Mouse (Mus musculus) thymus, adult 2 months (tissue): ENCODE measurements at regions not wholly inside any gene's neighbourhood (a gene's known extent, or its start where the extent isn't known, plus 50 kb on each side); places are given as distances from the start of the nearest gene placed in this dataset.

Experiments
- DNase-seq: peaks from one replicate; pipeline ENCODE4 v3.0.0; 2021
- H3K27ac ChIP-seq: fragments of 200-500 bp; 2 replicates; pipeline ENCODE4 v1.5.1; 2012; ENCODE audit warnings: low read length, control low read depth; ENCODE audit not compliant: control insufficient read depth, insufficient read depth
- H3K27me3 ChIP-seq: fragments of 200-500 bp; 2 replicates; pipeline ENCODE4 v1.6.1; 2012; ENCODE audit warnings: mild to moderate bottlenecking, low read length, moderate library complexity, mixed read lengths; ENCODE audit not compliant: control insufficient read depth, insufficient read depth
- H3K36me3 ChIP-seq: fragments of 200-500 bp; 2 replicates; pipeline ENCODE4 v1.6.1; 2012; ENCODE audit warnings: mild to moderate bottlenecking, low read length, moderate library complexity; ENCODE audit not compliant: control insufficient read depth, insufficient read depth
- H3K4me1 ChIP-seq: fragments of 200-500 bp; replicated peaks from 2 replicates; pipeline ENCODE4 v1.6.1; 2012; ENCODE audit warnings: low read length; ENCODE audit not compliant: control insufficient read depth, insufficient read depth
- H3K4me3 ChIP-seq: fragments of 200-500 bp; 2 replicates; pipeline ENCODE4 v1.5.1; 2012; ENCODE audit warnings: mild to moderate bottlenecking, low read length, control low read depth, moderate library complexity; ENCODE audit not compliant: control insufficient read depth, insufficient read depth
- CTCF ChIP-seq: fragments of 200-500 bp; IDR thresholded peaks from 2 replicates; pipeline ENCODE4 v1.5.1; 2012; ENCODE audit warnings: mild to moderate bottlenecking, control low read depth, low read length, moderate library complexity, borderline replicate concordance; ENCODE audit not compliant: control insufficient read depth, poor library complexity, insufficient read depth; ENCODE audit errors: extremely low read depth
- POLR2A ChIP-seq: fragments of 200-500 bp; IDR thresholded peaks from 2 replicates; pipeline ENCODE4 v1.6.1; 2012; ENCODE audit warnings: mild to moderate bottlenecking, low read length, control low read depth, moderate library complexity; ENCODE audit not compliant: control insufficient read depth, poor library complexity, insufficient read depth; ENCODE audit errors: extremely low read depth
- WGBS: fragments of 180-500 bp; shearing (Covaris S2); methylation state at CpG from one replicate; pipeline ENCODE4 v1.1.7; 2018; 5-methylcytosine and 5-hydroxymethylcytosine counted together

GRCm38 (mm10) chr19:15052642-15053239 lies 454.9 kb upstream of the Tle4 start:
- Histone ChIP-seq H3K4me1 (no peaks in the 10 kb centered on the region), H3K36me3 (no peaks in the 10 kb centered on the region), H3K4me3 (no peak overlapping the region), H3K27ac (no peak overlapping the region), H3K27me3 (no peaks in the 10 kb centered on the region)
- 90% methylated on average over 10 of the region's 10 CpGs for whole genome bisulfite sequencing
- no peak for DNase-seq
- TF ChIP-seq POLR2A (no peak), CTCF (no peak)

- TF ChIP-seq CTCF = no peak
- TF ChIP-seq POLR2A = no peak
- no peak overlapping the region for H3K27ac ChIP-seq
- H3K4me3 ChIP-seq = no peak overlapping the region
- H3K4me1 ChIP-seq = no peaks in the 10 kb centered on the region
- no peaks in the 10 kb centered on the region for H3K27me3 ChIP-seq
- DNase-seq = no peak
- H3K36me3 ChIP-seq = no peaks in the 10 kb centered on the region
- 79% methylated on average over 2 of the region's 2 CpGs for WGBS
Measured at GRCm38 (mm10) chr19:15047896-15048295, 450.0 kb upstream of the Tle4 start.

- Histone ChIP-seq H3K36me3 (no peaks in the 10 kb centered on the region), H3K27me3 (no peaks in the 10 kb centered on the region), H3K27ac (no peak overlapping the region), H3K4me3 (no peak overlapping the region), H3K4me1 (no peaks in the 10 kb centered on the region)
- DNase-seq = no peak
- 85% methylated on average over 4 of the region's 4 CpGs for WGBS
- TF ChIP-seq POLR2A (no peak), CTCF (no peak)
Measured at GRCm38 (mm10) chr19:15047306-15047868, 449.5 kb upstream of the Tle4 start.

GRCm38 (mm10) chr19:15035554-15035953 lies 437.7 kb upstream of the Tle4 start:
- Histone ChIP-seq H3K36me3 (no peaks in the 10 kb centered on the region), H3K4me3 (no peak overlapping the region), H3K4me1 (no peaks in the 10 kb centered on the region), H3K27me3 (no peaks in the 10 kb centered on the region), H3K27ac (no peak overlapping the region)
- 12% methylated on average over 3 of the region's 3 CpGs for WGBS
- peak; percentile 10 for DNase-seq
- TF ChIP-seq CTCF (peak; percentile 67; the same call in 1 of the 2 replicates), POLR2A (no peak)

GRCm38 (mm10) chr19:15033921-15034320 lies 436.1 kb upstream of the Tle4 start:
- H3K27me3 ChIP-seq = no peaks in the 10 kb centered on the region
- H3K27ac ChIP-seq = no peak overlapping the region
- 91% methylated on average over 8 of the region's 8 CpGs for WGBS
- H3K4me1 ChIP-seq = no peaks in the 10 kb centered on the region
- TF ChIP-seq POLR2A = no peak
- TF ChIP-seq CTCF = no peak
- no peak for DNase-seq
- H3K4me3 ChIP-seq = no peak overlapping the region
- no peaks in the 10 kb centered on the region for H3K36me3 ChIP-seq

- Histone ChIP-seq H3K4me1 (no peaks in the 10 kb centered on the region), H3K27me3 (no peaks in the 10 kb centered on the region), H3K4me3 (no peak overlapping the region), H3K27ac (no peak overlapping the region), H3K36me3 (no peaks in the 10 kb centered on the region)
- no peak for DNase-seq
- WGBS = 76% methylated on average over 5 of the region's 5 CpGs
- TF ChIP-seq CTCF (no peak), POLR2A (no peak)
Measured at GRCm38 (mm10) chr19:15033396-15033795, 435.5 kb upstream of the Tle4 start.
